ENCODE assay signal across 13 mouse cellular contexts in the genomic region with DNA sequence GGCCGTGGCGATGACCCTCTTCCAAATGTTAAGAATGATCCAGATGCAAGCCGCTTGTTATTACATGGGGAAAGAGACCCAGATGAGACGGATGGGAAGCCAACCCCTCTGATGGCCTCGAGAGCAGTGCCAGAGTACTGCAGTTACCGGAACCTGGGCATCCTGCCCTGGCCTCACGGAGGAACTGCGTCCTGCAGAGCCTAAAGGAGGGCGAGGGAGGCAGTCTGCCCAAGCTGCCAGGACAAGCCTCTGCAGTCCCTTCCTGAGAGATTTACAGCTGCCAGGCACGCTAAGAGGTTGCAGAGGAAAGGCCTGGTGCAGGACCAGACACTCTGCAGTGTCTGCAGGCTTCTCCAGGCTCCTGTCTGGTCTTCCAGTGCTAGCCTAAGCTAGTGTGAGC. TPM values are rescaled to one million over a fixed set of nuclear protein-coding genes. Genes with fewer than 3 reads are reported as not detected.
A peak's percentile ranks its signal among the peaks of the same experiment; 100 is the strongest.
DNase-seq lines count a peak whose midpoint lies in the region; ATAC-seq and TF ChIP-seq lines count a peak whose summit lies in the region.
"Had no signal": no experiment of that assay in that cellular context is flagged by ENCODE, and none has a peak within 500 bp of the region (broad histone marks: within the 10 kb centered on the region; RNA-seq: fewer than 3 reads in every experiment).

No protein-coding gene starts in this region.

- H3K9me3 ChIP-seq in heart, embryonic 11.5 days (replicated peaks; ENCODE audit: control insufficient read depth, low read length): no peaks in the 10 kb centered on the region
- no peaks in the 10 kb centered on the region for H3K9me3 ChIP-seq in liver, embryonic 11.5 days (ENCODE audit: control insufficient read depth, low read length)
- H3K9me3 ChIP-seq: hindbrain, embryonic 13.5 days had no signal

- no peak for ATAC-seq in heart, embryonic 11.5 days (replicated peaks; ENCODE audit: insufficient number of reproducible peaks, low FRiP score, low TSS enrichment)
- no peak for ATAC-seq in liver, embryonic 11.5 days (replicated peaks; ENCODE audit: low FRiP score)
- ATAC-seq: CD4-positive, CD25-positive, alpha-beta regulatory T cell, adult 4 months had no signal

- intact Hi-C loops in gastrocnemius, adult 2 months (cut with DNase I): no loop called here

- no peaks in the 10 kb centered on the region for H3K36me3 ChIP-seq in heart, embryonic 11.5 days (ENCODE audit: control insufficient read depth, insufficient read depth, low read length)
- H3K36me3 ChIP-seq in liver, embryonic 11.5 days (ENCODE audit: control insufficient read depth, insufficient read depth, low read length): no peaks in the 10 kb centered on the region
- H3K36me3 ChIP-seq: hindbrain, embryonic 13.5 days had no signal

- H3K9ac ChIP-seq in heart, embryonic 11.5 days (ENCODE audit: low read depth, low read length): 0 out of 2 replicates have a peak overlapping the region, but pooled peaks have one; percentile 16
- H3K9ac ChIP-seq in liver, embryonic 11.5 days (ENCODE audit: low read depth, low read length): no peak overlapping the region
- H3K9ac ChIP-seq: hindbrain, embryonic 13.5 days had no signal

- H3K27ac ChIP-seq in heart, embryonic 11.5 days (ENCODE audit: low read depth, low read length): no peak overlapping the region
- H3K27ac ChIP-seq in liver, embryonic 11.5 days (ENCODE audit: low read depth, low read length): peak overlapping the region; percentile 50
- H3K27ac ChIP-seq in gastrocnemius, adult 2 months: no peak overlapping the region
- H3K27ac ChIP-seq: hindbrain, embryonic 13.5 days; layer of hippocampus, adult 2 months; stomach, postnatal 0 days had no signal

- H3K4me1 ChIP-seq in heart, embryonic 11.5 days (ENCODE audit: control insufficient read depth, insufficient read depth, low read length): peaks cover 4% of the 10 kb centered on the region; the same call in 1 of the 2 replicates
- peaks cover 22% of the 10 kb centered on the region for H3K4me1 ChIP-seq in liver, embryonic 11.5 days (replicated peaks; ENCODE audit: control insufficient read depth, insufficient read depth, low read length)

- H3K27me3 ChIP-seq in heart, embryonic 11.5 days (ENCODE audit: control insufficient read depth, insufficient read depth, low read length): no peaks in the 10 kb centered on the region
- no peaks in the 10 kb centered on the region for H3K27me3 ChIP-seq in liver, embryonic 11.5 days (replicated peaks; ENCODE audit: control insufficient read depth, insufficient read depth, low read length)
- H3K27me3 ChIP-seq: hindbrain, embryonic 13.5 days had no signal

- 77% methylated on average over 10 of the region's 10 CpGs for WGBS in heart, embryonic 11.5 days (ENCODE audit: insufficient replicate concordance)
- 70% methylated on average over 10 of the region's 10 CpGs for WGBS in liver, embryonic 11.5 days

- DNase-seq in heart, adult 11 months: no peak
- no peak for DNase-seq in liver, embryonic 11.5 days (ENCODE audit: low spot score)
- DNase-seq in liver: no peak
- DNase-seq in cerebellum, adult 11 months: peak; percentile 45
- DNase-seq in gastrocnemius, adult 2 months: peak; percentile 78
- DNase-seq in right cerebral cortex, postnatal 36 days (ENCODE audit: low spot score in 2 of 2): no peak
- DNase-seq in c-Kit-positive CD71-positive TER-119-positive erythroid progenitor cells, embryonic 14.5 days (ENCODE audit: low spot score): no peak
- DNase-seq: right cerebral cortex, postnatal 14 days had no signal

- no peak overlapping the region for H3K4me3 ChIP-seq in heart, embryonic 11.5 days (ENCODE audit: low read depth, low read length)
- H3K4me3 ChIP-seq in liver, embryonic 11.5 days (ENCODE audit: low read depth, low read length): no peak overlapping the region
- H3K4me3 ChIP-seq in gastrocnemius, adult 2 months: no peak overlapping the region
- H3K4me3 ChIP-seq: hindbrain, embryonic 13.5 days; layer of hippocampus, adult 2 months had no signal

- H3K4me2 ChIP-seq in heart, embryonic 11.5 days: no peak overlapping the region
- no peak overlapping the region for H3K4me2 ChIP-seq in liver, embryonic 11.5 days
- H3K4me2 ChIP-seq: hindbrain, embryonic 13.5 days had no signal

- TF ChIP-seq CTCF in gastrocnemius, adult 2 months (IDR thresholded peaks at IDR 0.05): no peak

RNA-seq across cellular contexts. Expression of gene Ap1b1, which starts 18.2 kb away (rescaled TPM):
- 47.6 and 57.9 TPM in 2 replicates for polyA plus RNA-seq in heart, embryonic 11.5 days (2014; fragmentation: Nextera tagmentation; extraction: Ambion mirVana)
- polyA plus RNA-seq in liver, embryonic 11.5 days (2014; fragmentation: Nextera tagmentation; extraction: Ambion mirVana): 126 and 139 TPM in 2 replicates
- 10 to 100 TPM; 35.8 to 40.5 TPM for total RNA-seq in gastrocnemius, adult 2 months (2021)

RNA-seq across cellular contexts. Expression of gene Nefh, which starts 20.5 kb away (rescaled TPM):
- polyA plus RNA-seq in heart, embryonic 11.5 days (2014; fragmentation: Nextera tagmentation; extraction: Ambion mirVana): 0.43 and 0.97 TPM in 2 replicates
- polyA plus RNA-seq in liver, embryonic 11.5 days (2014; fragmentation: Nextera tagmentation; extraction: Ambion mirVana): 0.90 and 1.1 TPM in 2 replicates
- not detected for total RNA-seq in gastrocnemius, adult 2 months (2021)

Comparison
In these comparisons a context has a peak if more than half of its experiments do, and no peak if none do; other contexts are left out.
1. DNase-seq: peak in cerebellum, adult 11 months (single experiment) and gastrocnemius, adult 2 months (single experiment); none in heart, adult 11 months (single experiment), liver, embryonic 11.5 days (single experiment), liver (single experiment), right cerebral cortex, postnatal 36 days (0 of 2) and c-Kit-positive CD71-positive TER-119-positive erythroid progenitor cells, embryonic 14.5 days (single experiment).